Mouse (Mus musculus): ENCODE results near the gene AC131692.1. TPM values are rescaled to one million over a fixed set of nuclear protein-coding genes. Genes with fewer than 3 reads are reported as not detected.
A peak's percentile ranks its signal among the peaks of the same experiment; 100 is the strongest.

The AC131692.1 gene
- polyA plus RNA-seq, 1 experiment from 2014 or later = not detected

GRCm38 (mm10) chr19:6117346-6117985, 23.2 kb downstream of the AC131692.1 start:
- H3K27ac ChIP-seq (replicated peaks) = peak overlapping the region; percentile 95
- H3K36me3 ChIP-seq (ENCODE audit: control insufficient read depth, insufficient read depth, low read length) = peaks cover 18% of the 10 kb centered on the region
- H3K4me3 ChIP-seq (ENCODE audit: low read depth, low read length) = peak overlapping the region; percentile 78
- H3K9ac ChIP-seq (ENCODE audit: low read length) = peak overlapping the region; percentile 74
- no peaks in the 10 kb centered on the region for H3K27me3 ChIP-seq (ENCODE audit: control insufficient read depth, insufficient read depth, low read length)
- DNase-seq (ENCODE audit: low spot score) (no peak), ATAC-seq (ENCODE audit: low FRiP score, low TSS enrichment) (no peak)
- H3K4me1 ChIP-seq (replicated peaks; ENCODE audit: control insufficient read depth, insufficient read depth) = no peaks in the 10 kb centered on the region
- H3K4me2 ChIP-seq (replicated peaks; ENCODE audit: low read depth) = peak overlapping the region; percentile 97
- 4% methylated on average over 32 of the region's 32 CpGs for WGBS
- no peak for TF ChIP-seq CTCF (IDR thresholded peaks at IDR 0.05; ENCODE audit: low read depth)
- no peak for TF ChIP-seq EP300 (optimal IDR thresholded peaks at IDR 0.05)
- H3K9me3 ChIP-seq (ENCODE audit: control insufficient read depth, low read length) = no peaks in the 10 kb centered on the region

DNA sequence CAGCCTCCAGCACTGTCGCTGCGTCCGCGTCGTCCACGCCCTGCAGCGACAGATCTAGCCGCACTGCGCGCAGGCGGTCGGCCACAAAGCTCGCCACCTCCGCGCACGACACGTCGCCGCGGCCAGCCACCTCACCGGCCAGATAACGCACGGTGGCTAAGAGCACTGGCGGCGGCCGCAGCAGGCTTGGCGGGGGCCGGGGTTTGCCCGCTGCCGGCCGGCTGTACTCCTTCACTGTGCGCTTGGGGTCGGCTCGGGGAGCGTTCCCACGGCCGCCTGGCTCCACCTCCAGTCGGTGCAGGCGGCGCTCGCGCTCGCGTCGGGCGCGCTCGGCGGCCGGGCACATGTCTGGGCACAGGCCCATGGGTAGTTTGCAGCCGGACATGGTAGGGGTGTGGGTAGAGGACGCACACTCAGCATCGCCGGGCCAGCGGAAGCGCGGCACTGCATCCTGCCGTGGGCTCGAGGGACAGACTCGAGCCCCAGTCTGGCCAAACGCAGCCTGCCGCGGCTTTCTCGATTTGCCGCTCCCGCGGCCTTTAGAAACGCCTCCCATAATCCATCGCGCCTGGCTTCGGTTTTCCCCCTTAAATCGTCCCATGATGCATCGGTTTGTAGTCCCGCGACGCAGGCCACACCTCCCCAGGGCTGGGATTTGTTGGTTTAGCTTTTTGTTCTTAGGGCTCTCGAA, 23.9 kb downstream of the AC131692.1 start, which contains the start of gene Sac3d1:
TSS of gene Sac3d1 (minus strand) at position 665 of the 691 bp plus-strand sequence.
- H3K9me3 ChIP-seq (ENCODE audit: control insufficient read depth, low read length) = no peaks in the 10 kb centered on the region
- ATAC-seq (ENCODE audit: low FRiP score, low TSS enrichment) (peak; percentile 85), DNase-seq (ENCODE audit: low spot score) (peak; percentile 92)
- WGBS = under 1% methylated on average over 77 of the region's 77 CpGs
- H3K4me3 ChIP-seq (ENCODE audit: low read depth, low read length) = peak within 1 kb of the TSS; percentile 78
- H3K9ac ChIP-seq (ENCODE audit: low read length) = peak within 1 kb of the TSS; percentile 74
- H3K4me2 ChIP-seq (replicated peaks; ENCODE audit: low read depth) = peak within 1 kb of the TSS; percentile 97
- H3K27me3 ChIP-seq (ENCODE audit: control insufficient read depth, insufficient read depth, low read length) = no peaks in the 10 kb centered on the region
- peak within 1 kb of the TSS; percentile 95 for H3K27ac ChIP-seq (replicated peaks)
- TF ChIP-seq EP300 (optimal IDR thresholded peaks at IDR 0.05) = no peak
- peak; percentile 11; the same call in 1 of the 2 replicates for TF ChIP-seq CTCF (IDR thresholded peaks at IDR 0.05; ENCODE audit: low read depth)
- H3K36me3 ChIP-seq (ENCODE audit: control insufficient read depth, insufficient read depth, low read length) = peaks cover 18% of the 10 kb centered on the region
- no peaks in the 10 kb centered on the region for H3K4me1 ChIP-seq (replicated peaks; ENCODE audit: control insufficient read depth, insufficient read depth)

DNA sequence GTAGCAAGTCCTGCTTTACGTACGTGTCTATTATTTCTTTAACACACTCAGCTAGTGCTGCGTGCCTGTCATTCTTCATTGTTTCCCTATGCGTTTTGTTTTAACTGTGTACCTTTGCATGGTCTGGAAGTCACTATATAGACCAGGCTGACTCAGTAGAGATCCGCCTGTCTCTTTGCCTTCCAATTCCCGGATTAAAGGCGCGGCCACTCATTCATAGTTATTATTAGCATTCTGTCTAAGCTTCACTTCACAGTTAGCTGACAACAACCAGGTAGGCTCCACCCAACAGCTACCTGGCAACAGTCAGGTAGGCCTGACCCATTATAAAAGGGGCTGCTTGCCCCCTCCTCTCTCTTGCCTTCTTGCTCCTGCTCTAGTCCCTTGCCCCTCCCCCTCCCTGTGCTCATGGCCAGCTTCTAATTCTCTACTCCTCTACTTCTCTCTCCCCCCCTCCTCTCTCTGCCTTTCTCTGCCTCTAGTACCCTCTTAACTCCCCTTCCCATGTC, 24.5 kb downstream of the AC131692.1 start:
- Histone ChIP-seq H3K9ac (ENCODE audit: low read length) (0 out of 2 replicates have a peak overlapping the region, but pooled peaks have one; percentile 31), H3K4me3 (ENCODE audit: low read depth, low read length) (peak overlapping the region; percentile 78), H3K36me3 (ENCODE audit: control insufficient read depth, insufficient read depth, low read length) (peaks cover 18% of the 10 kb centered on the region), H3K9me3 (ENCODE audit: control insufficient read depth, low read length) (no peaks in the 10 kb centered on the region), H3K27me3 (ENCODE audit: control insufficient read depth, insufficient read depth, low read length) (no peaks in the 10 kb centered on the region), H3K4me1 (replicated peaks; ENCODE audit: control insufficient read depth, insufficient read depth) (no peaks in the 10 kb centered on the region), H3K4me2 (replicated peaks; ENCODE audit: low read depth) (peak overlapping the region; percentile 97), H3K27ac (replicated peaks) (peak overlapping the region; percentile 95)
- WGBS = under 1% methylated on average over 8 of the region's 8 CpGs
- TF ChIP-seq EP300 (optimal IDR thresholded peaks at IDR 0.05) (no peak), CTCF (IDR thresholded peaks at IDR 0.05; ENCODE audit: low read depth) (no peak)
- ATAC-seq (ENCODE audit: low FRiP score, low TSS enrichment) (peak; percentile 48), DNase-seq (ENCODE audit: low spot score) (no peak)

- WGBS = 43% methylated on average over 19 of the region's 19 CpGs
- Histone ChIP-seq H3K36me3 (ENCODE audit: control insufficient read depth, insufficient read depth, low read length) (peaks cover 3% of the 10 kb centered on the region; the same call in 1 of the 2 replicates), H3K4me3 (ENCODE audit: low read depth, low read length) (no peak overlapping the region), H3K4me2 (replicated peaks; ENCODE audit: low read depth) (no peak overlapping the region), H3K9ac (ENCODE audit: low read length) (no peak overlapping the region), H3K4me1 (replicated peaks; ENCODE audit: control insufficient read depth, insufficient read depth) (no peaks in the 10 kb centered on the region), H3K27ac (replicated peaks) (no peak overlapping the region), H3K27me3 (ENCODE audit: control insufficient read depth, insufficient read depth, low read length) (no peaks in the 10 kb centered on the region), H3K9me3 (ENCODE audit: control insufficient read depth, low read length) (no peaks in the 10 kb centered on the region)
- TF ChIP-seq EP300 (optimal IDR thresholded peaks at IDR 0.05) (no peak), CTCF (IDR thresholded peaks at IDR 0.05; ENCODE audit: low read depth) (no peak)
- ATAC-seq (ENCODE audit: low FRiP score, low TSS enrichment) (no peak), DNase-seq (ENCODE audit: low spot score) (no peak)
Measured at GRCm38 (mm10) chr19:6121761-6122160, 27.5 kb downstream of the AC131692.1 start.

- H3K4me2 ChIP-seq (replicated peaks; ENCODE audit: low read depth) = no peak overlapping the region
- no peak overlapping the region for H3K4me3 ChIP-seq (ENCODE audit: low read depth, low read length)
- WGBS = 53% methylated on average over 8 of the region's 8 CpGs
- no peak overlapping the region; the same call in 1 of the 2 replicates for H3K27ac ChIP-seq (replicated peaks)
- H3K27me3 ChIP-seq (ENCODE audit: control insufficient read depth, insufficient read depth, low read length) = no peaks in the 10 kb centered on the region
- H3K9me3 ChIP-seq (ENCODE audit: control insufficient read depth, low read length) = no peaks in the 10 kb centered on the region
- no peak overlapping the region for H3K9ac ChIP-seq (ENCODE audit: low read length)
- DNase-seq (ENCODE audit: low spot score) (no peak), ATAC-seq (ENCODE audit: low FRiP score, low TSS enrichment) (no peak)
- no peaks in the 10 kb centered on the region for H3K4me1 ChIP-seq (replicated peaks; ENCODE audit: control insufficient read depth, insufficient read depth)
- no peak for TF ChIP-seq EP300 (optimal IDR thresholded peaks at IDR 0.05)
- TF ChIP-seq CTCF (IDR thresholded peaks at IDR 0.05; ENCODE audit: low read depth) = no peak
- H3K36me3 ChIP-seq (ENCODE audit: control insufficient read depth, insufficient read depth, low read length) = peaks cover 3% of the 10 kb centered on the region; the same call in 1 of the 2 replicates
Measured at GRCm38 (mm10) chr19:6123330-6123729, 29.1 kb downstream of the AC131692.1 start.
